Mouse (Mus musculus) testis, adult 2 months (tissue): Measurements from ENCODE around the gene Mta1.

Experiments
- CTCF ChIP-seq: fragments of 200-500 bp; IDR thresholded peaks from 2 replicates; pipeline ENCODE4 v1.5.1; 2012; ENCODE audit warnings: low read depth, mild to moderate bottlenecking, inconsistent platforms, low read length, moderate library complexity; ENCODE audit not compliant: control insufficient read depth, insufficient read depth, insufficient replicate concordance
- POLR2A ChIP-seq: fragments of 200-500 bp; IDR thresholded peaks from 2 replicates; pipeline ENCODE4 v1.6.1; 2012; ENCODE audit warnings: low read depth, mild to moderate bottlenecking, inconsistent platforms, low read length, moderate library complexity; ENCODE audit not compliant: control insufficient read depth

DNA sequence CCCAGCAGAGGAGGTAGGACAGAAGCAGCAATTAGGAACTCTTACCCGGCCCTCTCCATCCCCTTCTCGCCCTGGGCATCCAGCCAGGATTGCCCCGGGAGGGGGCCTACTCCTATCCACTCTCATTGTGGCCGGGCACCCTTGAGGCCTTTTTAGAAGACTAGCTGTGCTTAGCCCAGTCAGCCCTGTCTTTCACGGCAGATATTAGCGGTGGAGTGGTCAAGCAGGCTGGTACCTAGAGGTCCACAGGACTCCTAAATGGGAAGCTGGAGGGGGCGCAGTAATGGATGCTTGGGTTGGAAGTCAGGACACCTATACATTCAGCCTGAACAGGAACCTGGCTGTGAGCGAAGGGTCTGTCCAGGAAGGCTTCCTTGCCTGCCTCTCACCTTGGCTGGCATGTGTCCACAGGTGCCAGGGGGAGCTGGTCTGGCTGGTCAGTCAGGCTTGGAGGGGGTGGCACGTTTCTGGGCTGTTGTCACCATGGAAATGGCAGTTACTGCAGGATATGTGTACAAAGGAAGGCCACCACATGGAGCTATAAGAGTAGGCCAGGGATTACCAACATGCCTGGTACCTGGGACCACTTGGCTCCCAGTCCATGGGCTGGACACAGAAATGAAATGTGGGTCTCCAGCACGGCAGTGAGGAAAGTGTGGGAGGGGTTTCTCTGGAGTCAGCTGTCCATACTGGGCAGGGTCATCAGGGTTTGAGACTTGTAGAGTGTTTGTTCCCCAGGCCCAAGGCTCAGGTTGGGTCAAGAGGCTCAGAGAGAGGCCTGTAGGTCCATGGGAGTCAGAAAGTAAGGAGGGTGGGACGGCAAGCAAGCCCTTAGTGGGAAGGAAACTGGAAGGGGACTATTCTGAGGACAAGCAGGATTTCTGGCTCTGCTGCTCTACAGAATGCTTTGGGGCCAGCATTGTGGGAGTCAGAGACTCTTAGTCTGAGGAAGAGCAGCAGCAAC, 41.1 kb downstream of the Mta1 start:
- TF ChIP-seq CTCF (no peak), POLR2A (peak; percentile 37; the same call in 1 of the 2 replicates)
